Mouse (Mus musculus) MEL (cell line): ENCODE measurements around the gene Vcl. TPM values are rescaled to one million over a fixed set of nuclear protein-coding genes. Genes with fewer than 3 reads are reported as not detected.

Experiments used
- DNase-seq: peaks from one replicate; pipeline ENCODE4 v3.0.0; 2011; ENCODE audit warnings: low read depth, low spot score
- H3K27ac ChIP-seq: 2 replicates; pipeline ENCODE4 v1.5.1; 2012; ENCODE audit warnings: low read depth, mild to moderate bottlenecking, control low read depth, low read length, moderate library complexity; ENCODE audit not compliant: control insufficient read depth
- H3K27me3 ChIP-seq, 2 experiments: fragments of 150-350 bp in 1 of 2; sonication (generic) in 1 of 2; 2 replicates each; pipeline ENCODE4 v1.6.1; 2012; ENCODE audit warnings: low read length in 2 of 2, mild to moderate bottlenecking in 2 of 2, improper control_type of control experiment in 1 of 2, moderate library complexity in 1 of 2; ENCODE audit not compliant: insufficient read depth in 2 of 2, control insufficient read depth in 1 of 2
- H3K36me3 ChIP-seq, 2 experiments: 2 replicates each; pipeline ENCODE4 v1.6.1; 2012 to 2014; ENCODE audit warnings: low read length in 2 of 2, improper control_type of control experiment in 1 of 2, inconsistent platforms in 1 of 2, mild to moderate bottlenecking in 1 of 2; ENCODE audit not compliant: insufficient read depth in 2 of 2, control insufficient read depth in 1 of 2
- H3K4me1 ChIP-seq, 2 experiments: fragments of 150-350 bp in 1 of 2; sonication (generic) in 1 of 2; 2 replicates each; pipeline ENCODE4 v1.6.1; 2012; ENCODE audit warnings: low read length in 2 of 2, improper control_type of control experiment in 1 of 2, mild to moderate bottlenecking in 1 of 2; ENCODE audit not compliant: insufficient read depth in 2 of 2, control insufficient read depth in 1 of 2
- H3K4me3 ChIP-seq, 2 experiments: fragments of 150-350 bp in 1 of 2; sonication (generic) in 1 of 2; 2 replicates each; pipeline ENCODE4 v1.5.1; 2012; ENCODE audit warnings: low read depth in 2 of 2, low read length in 2 of 2, mild to moderate bottlenecking in 2 of 2, moderate library complexity in 2 of 2, control low read depth in 1 of 2, improper control_type of control experiment in 1 of 2; ENCODE audit not compliant: control insufficient read depth in 1 of 2, insufficient read depth in 1 of 2
- H3K79me2 ChIP-seq: 2 replicates; pipeline ENCODE4 v1.6.1; 2012; ENCODE audit warnings: mild to moderate bottlenecking, low read length, moderate library complexity; ENCODE audit not compliant: control insufficient read depth, poor library complexity, insufficient read depth
- H3K9ac ChIP-seq: 2 replicates; pipeline ENCODE4 v1.6.1; 2012; ENCODE audit warnings: low read depth, mild to moderate bottlenecking, control low read depth, low read length, moderate library complexity; ENCODE audit not compliant: control insufficient read depth, poor library complexity, severe bottlenecking
- H3K9me3 ChIP-seq: fragments of 150-350 bp; sonication (generic); replicated peaks from 2 replicates; pipeline ENCODE4 v1.6.1; 2012; ENCODE audit warnings: mild to moderate bottlenecking, low read length, improper control_type of control experiment, moderate library complexity; ENCODE audit not compliant: insufficient read depth
- CHD1 ChIP-seq: IDR thresholded peaks from 2 replicates; pipeline ENCODE4 v1.6.1; 2012; ENCODE audit warnings: low read depth, mild to moderate bottlenecking, inconsistent platforms, low read length, improper control_type of control experiment
- CHD2 ChIP-seq: IDR thresholded peaks from 2 replicates; pipeline ENCODE4 v1.6.1; 2011; ENCODE audit warnings: low read length, improper control_type of control experiment
- CTCF ChIP-seq, 3 experiments: IDR thresholded peaks in 2 of 3; conservative IDR thresholded peaks in 1 of 3; 2 replicates each; pipeline ENCODE4 v1.5.1; 2011 to 2012; ENCODE audit warnings: low read length in 3 of 3, low read depth in 2 of 3, mild to moderate bottlenecking in 2 of 3, improper control_type of control experiment in 1 of 3, inconsistent platforms in 1 of 3, mixed read lengths in 1 of 3, moderate library complexity in 1 of 3; ENCODE audit not compliant: control insufficient read depth in 1 of 3, insufficient read depth in 1 of 3, poor library complexity in 1 of 3, severe bottlenecking in 1 of 3
- E2F4 ChIP-seq: IDR thresholded peaks from 2 replicates; pipeline ENCODE4 v1.6.1; 2011; ENCODE audit warnings: low read depth, low read length, improper control_type of control experiment, borderline replicate concordance
- GABPA ChIP-seq: IDR thresholded peaks from 2 replicates; pipeline ENCODE4 v1.6.1; 2012; ENCODE audit warnings: low read depth, mild to moderate bottlenecking, inconsistent platforms, low read length, improper control_type of control experiment, moderate library complexity
- KAT2A ChIP-seq: conservative IDR thresholded peaks from 2 replicates; pipeline ENCODE4 v1.6.1; 2012; ENCODE audit warnings: low read depth, low read length, improper control_type of control experiment, inconsistent platforms
- MAX ChIP-seq: IDR thresholded peaks from 2 replicates; pipeline ENCODE4 v1.6.1; 2011; ENCODE audit warnings: low read length, improper control_type of control experiment
- MEF2A ChIP-seq: IDR thresholded peaks from 2 replicates; pipeline ENCODE4 v1.6.1; 2014; ENCODE audit warnings: low read depth, mild to moderate bottlenecking, inconsistent platforms, low read length, improper control_type of control experiment; ENCODE audit not compliant: poor library complexity, insufficient replicate concordance, severe bottlenecking; ENCODE audit errors: extremely low read depth
- MXI1 ChIP-seq: IDR thresholded peaks from 2 replicates; pipeline ENCODE4 v1.6.1; 2011; ENCODE audit warnings: mild to moderate bottlenecking, low read depth, low read length, improper control_type of control experiment
- MYB ChIP-seq: IDR thresholded peaks from 2 replicates; pipeline ENCODE4 v1.6.1; 2011; ENCODE audit warnings: mild to moderate bottlenecking, low read depth, low read length, improper control_type of control experiment
- NELFE ChIP-seq: IDR thresholded peaks from 2 replicates; pipeline ENCODE4 v1.6.1; 2011; ENCODE audit warnings: low read depth, low read length, improper control_type of control experiment
- POLR2AphosphoS5 ChIP-seq: IDR thresholded peaks from 2 replicates; pipeline ENCODE4 v1.6.1; 2012; ENCODE audit warnings: low read depth, borderline replicate concordance, mild to moderate bottlenecking, inconsistent platforms, low read length, moderate library complexity, mixed read lengths
- RAD21 ChIP-seq: IDR thresholded peaks from 2 replicates; pipeline ENCODE4 v1.6.1; 2011; ENCODE audit warnings: mild to moderate bottlenecking, low read depth, low read length, improper control_type of control experiment
- SIN3A ChIP-seq: IDR thresholded peaks from 2 replicates; pipeline ENCODE4 v1.6.1; 2012; ENCODE audit warnings: low read length, improper control_type of control experiment, inconsistent platforms
- TBP ChIP-seq: IDR thresholded peaks from 2 replicates; pipeline ENCODE4 v1.8.0; 2011; ENCODE audit warnings: low read depth, low read length, improper control_type of control experiment
- USF1 ChIP-seq: IDR thresholded peaks from 2 replicates; pipeline ENCODE4 v1.6.1; 2014; ENCODE audit warnings: low read depth, mild to moderate bottlenecking, inconsistent platforms, low read length, improper control_type of control experiment, moderate library complexity
- USF2 ChIP-seq, 2 experiments: IDR thresholded peaks; 2 replicates each; pipeline ENCODE4 v1.6.1; 2011 to 2012; ENCODE audit warnings: improper control_type of control experiment in 2 of 2, low read length in 2 of 2, borderline replicate concordance in 1 of 2, inconsistent platforms in 1 of 2, low read depth in 1 of 2, mild to moderate bottlenecking in 1 of 2; ENCODE audit not compliant: insufficient read depth in 1 of 2
- ZNF384 ChIP-seq: IDR thresholded peaks from 2 replicates; pipeline ENCODE4 v1.6.1; 2012; ENCODE audit warnings: low read depth, mild to moderate bottlenecking, inconsistent platforms, low read length, improper control_type of control experiment
- polyA plus RNA-seq, 2 experiments: library from polyadenylated mRNA; stranded (reverse) in 1 of 2; unstranded in 1 of 2; fragments of >175 nt in 1 of 2; fragments of >200 nt in 1 of 2; gene quantifications; 2 replicates each; pipeline versions ENCODE4 v1.2.1 to v1.2.4; 2012; ENCODE audit warnings: low replicate concordance in 2 of 2, low read depth in 1 of 2; ENCODE audit not compliant: insufficient read length in 2 of 2, insufficient read depth in 1 of 2, missing spikeins in 1 of 2
- total RNA-seq: library from RNA; depleted of rRNA; stranded (reverse); fragments of 300-350 nt; gene quantifications from 2 replicates; pipeline ENCODE4 v1.2.3, GENCODE M21; 2012

Vcl gene
- total and polyA plus RNA-seq, 3 experiments, result 11.7 to 30.3 TPM; not detected in 1

GRCm38 (mm10) chr14:21029025-21029659, 99.9 kb downstream of the Vcl start:
- peaks cover 0 to 4% of the 10 kb centered on the region in 2 experiments; a peak in 2 of 4 replicates for H3K36me3 ChIP-seq
- DNase-seq, result no peak
- H3K27ac ChIP-seq, result no peak overlapping the region
- TF ChIP-seq CTCF (IDR thresholded peaks at IDR 0.05 in 2 of 3, conservative IDR thresholded peaks at IDR 0.05 in 1 of 3; ENCODE audit: control insufficient read depth in 1 of 3, insufficient read depth in 1 of 3, low read depth in 2 of 3, low read length in 3 of 3, poor library complexity in 1 of 3, severe bottlenecking in 1 of 3), result no peak
- TF ChIP-seq CHD2, result no peak
- TF ChIP-seq MYB, result no peak
- no peak for TF ChIP-seq MXI1
- no peak for TF ChIP-seq RAD21
- no peak for TF ChIP-seq NELFE
- TF ChIP-seq USF2 (IDR thresholded peaks at IDR 0.05; ENCODE audit: borderline replicate concordance in 1 of 2, insufficient read depth in 1 of 2, low read depth in 1 of 2, low read length in 2 of 2), result no peak
- TF ChIP-seq MAX, result no peak
- no peak for TF ChIP-seq TBP
- TF ChIP-seq MEF2A, result no peak
- no peak for TF ChIP-seq KAT2A
- no peak for TF ChIP-seq ZNF384
- no peak for TF ChIP-seq POLR2AphosphoS5
- no peak for TF ChIP-seq USF1
- TF ChIP-seq E2F4, result no peak
- TF ChIP-seq, all 39 proteins: peak for 0
- Histone ChIP-seq H3K4me1 (no peaks in the 10 kb centered on the region), H3K9ac (no peak overlapping the region), H3K9me3 (no peaks in the 10 kb centered on the region), H3K27me3 (no peaks in the 10 kb centered on the region), H3K4me3 (no peak overlapping the region), H3K79me2 (no peaks in the 10 kb centered on the region)

DNA sequence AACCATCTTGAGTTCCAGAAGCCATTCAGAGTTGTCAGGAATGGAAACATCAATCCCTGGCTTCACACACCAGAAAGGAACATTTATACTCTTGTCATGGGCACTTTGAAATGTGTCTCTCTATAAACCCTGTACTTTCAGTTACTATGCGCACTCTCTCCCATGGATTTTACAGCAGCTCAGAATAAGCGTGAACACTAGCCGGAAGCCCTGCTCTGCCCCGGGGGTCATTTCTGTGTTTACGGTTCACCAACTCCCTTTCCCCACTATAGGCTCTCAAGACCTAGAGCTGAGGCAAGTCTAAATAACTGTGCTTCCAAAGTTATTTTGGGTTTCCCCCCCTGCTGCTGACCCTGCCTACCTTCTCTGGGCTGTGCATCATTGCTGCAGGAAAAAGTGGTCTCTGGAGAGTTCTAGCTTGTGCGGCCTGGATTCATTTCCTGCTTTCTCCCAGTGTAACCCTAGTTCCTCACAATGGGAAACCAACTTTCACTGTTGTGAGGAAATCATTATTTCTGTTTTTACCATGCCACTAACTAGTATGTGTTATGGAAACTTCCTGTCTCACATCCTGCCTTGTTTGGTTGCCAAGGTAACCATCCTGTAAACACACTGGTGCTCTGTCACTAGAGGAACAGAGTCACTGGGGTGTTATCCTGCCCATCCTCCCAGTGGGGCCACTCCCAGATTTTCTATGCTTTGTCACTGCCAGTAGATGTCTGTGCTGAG, 102.7 kb downstream of the Vcl start:
- H3K27ac ChIP-seq, result no peak overlapping the region
- TF ChIP-seq GABPA, result no peak
- TF ChIP-seq CHD1, result no peak
- TF ChIP-seq USF1, result no peak
- TF ChIP-seq SIN3A, result 0 out of 2 replicates have a peak, but pooled peaks have one; percentile 18
- no peak for TF ChIP-seq USF2 (IDR thresholded peaks at IDR 0.05; ENCODE audit: borderline replicate concordance in 1 of 2, insufficient read depth in 1 of 2, low read depth in 1 of 2, low read length in 2 of 2)

More for the DNA sequence above, 102.7 kb downstream of the Vcl start:
- no peak overlapping the region for H3K9ac ChIP-seq
- no peaks in the 10 kb centered on the region for H3K9me3 ChIP-seq
- DNase-seq, result peak; percentile 46
- no peaks in the 10 kb centered on the region for H3K4me1 ChIP-seq
- H3K27me3 ChIP-seq, result no peaks in the 10 kb centered on the region
- no peaks in the 10 kb centered on the region for H3K79me2 ChIP-seq
- no peak overlapping the region for H3K4me3 ChIP-seq
- peaks cover 0 to 10% of the 10 kb centered on the region in 2 experiments; a peak in 2 of 4 replicates for H3K36me3 ChIP-seq
